Comparison of ENCODE assay signal across 9 mouse cellular contexts in the genomic region with DNA sequence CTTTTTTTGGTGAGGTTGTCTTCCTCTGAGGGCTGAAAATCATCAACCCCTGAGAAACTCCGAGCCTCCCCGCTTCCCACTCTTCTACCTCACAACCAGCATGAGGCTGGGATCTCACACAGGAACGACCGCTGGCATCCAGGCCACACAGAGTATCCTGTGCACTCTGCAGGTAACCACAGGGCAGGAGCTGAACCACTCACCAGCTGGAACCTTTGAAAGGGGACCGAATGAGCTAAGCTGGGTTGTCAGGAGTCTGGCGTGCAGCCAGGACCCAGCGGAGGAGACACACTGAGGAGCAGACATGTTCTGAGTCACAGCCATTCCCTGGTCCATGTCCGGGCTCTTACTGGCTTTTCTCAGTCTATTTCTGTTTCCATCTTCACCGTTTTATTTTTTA. TPM values are rescaled to one million over a fixed set of nuclear protein-coding genes. Genes with fewer than 3 reads are reported as not detected.
DNase-seq lines count a peak whose midpoint lies in the region; ATAC-seq lines count a peak whose summit lies in the region.
"Had no signal": no experiment of that assay in that cellular context is flagged by ENCODE, and none has a peak within 500 bp of the region (broad histone marks: within the 10 kb centered on the region; RNA-seq: fewer than 3 reads in every experiment).

No protein-coding gene starts in this region.

- intact Hi-C loops in left cerebral cortex, postnatal 4 days (cut with DNase I): no loop called here

- no peaks in the 10 kb centered on the region for H3K4me1 ChIP-seq in embryonic facial prominence, embryonic 14.5 days (ENCODE audit: control insufficient read depth, insufficient read depth, low read length)
- H3K4me1 ChIP-seq in embryonic facial prominence, embryonic 10.5 days: peaks cover 8% of the 10 kb centered on the region; the same call in 1 of the 2 replicates
- peaks cover 15% of the 10 kb centered on the region for H3K4me1 ChIP-seq in midbrain, embryonic 12.5 days
- H3K4me1 ChIP-seq in midbrain, embryonic 10.5 days: no peaks in the 10 kb centered on the region

- peaks cover 3% of the 10 kb centered on the region; the same call in 1 of the 2 replicates for H3K36me3 ChIP-seq in embryonic facial prominence, embryonic 14.5 days (ENCODE audit: control insufficient read depth, insufficient read depth, low read length)
- peaks cover 8% of the 10 kb centered on the region for H3K36me3 ChIP-seq in embryonic facial prominence, embryonic 10.5 days (replicated peaks)
- H3K36me3 ChIP-seq in midbrain, embryonic 12.5 days: 0 out of 2 replicates have a peak, but pooled peaks cover 2% of the 10 kb centered on the region
- peaks cover 5% of the 10 kb centered on the region; the same call in 1 of the 2 replicates for H3K36me3 ChIP-seq in midbrain, embryonic 10.5 days

- peak; percentile 64 for DNase-seq in embryonic facial prominence, embryonic 14.5 days (ENCODE audit: low spot score)
- DNase-seq in embryonic facial prominence, embryonic 10.5 days (ENCODE audit: low spot score): no peak
- no peak for DNase-seq in midbrain, embryonic 10.5 days (ENCODE audit: low spot score)
- peak; percentile 69 to 74 for DNase-seq in frontal cortex, postnatal 36 days (ENCODE audit: low spot score in 2 of 2)
- DNase-seq in left cerebral cortex, postnatal 4 days: peak; percentile 91
- DNase-seq in gastrocnemius, adult 8-10 months (ENCODE audit: low spot score in 2 of 2): no peak
- DNase-seq in gastrocnemius, adult 18-20 months (ENCODE audit: low spot score): no peak

- no peak overlapping the region for H3K9ac ChIP-seq in embryonic facial prominence, embryonic 14.5 days (ENCODE audit: low read depth, low read length)
- no peak overlapping the region for H3K9ac ChIP-seq in midbrain, embryonic 12.5 days (replicated peaks)

- no peaks in the 10 kb centered on the region for H3K27me3 ChIP-seq in embryonic facial prominence, embryonic 14.5 days (replicated peaks; ENCODE audit: control insufficient read depth, insufficient read depth, low read length)
- H3K27me3 ChIP-seq in embryonic facial prominence, embryonic 10.5 days (replicated peaks; ENCODE audit: low read depth, poor library complexity, severe bottlenecking): no peaks in the 10 kb centered on the region
- H3K27me3 ChIP-seq in midbrain, embryonic 12.5 days: no peaks in the 10 kb centered on the region
- no peaks in the 10 kb centered on the region for H3K27me3 ChIP-seq in midbrain, embryonic 10.5 days (ENCODE audit: low read depth, poor library complexity, severe bottlenecking)

- ATAC-seq in embryonic facial prominence, embryonic 14.5 days (ENCODE audit: low read depth): peak; percentile 69
- ATAC-seq in midbrain, embryonic 12.5 days (ENCODE audit: low FRiP score, low read depth): no peak

- no peak overlapping the region for H3K4me2 ChIP-seq in embryonic facial prominence, embryonic 14.5 days (ENCODE audit: low read depth, low read length)
- H3K4me2 ChIP-seq in midbrain, embryonic 12.5 days (replicated peaks): no peak overlapping the region

- no peak overlapping the region for H3K27ac ChIP-seq in embryonic facial prominence, embryonic 14.5 days (replicated peaks; ENCODE audit: low read depth, low read length)
- H3K27ac ChIP-seq in embryonic facial prominence, embryonic 10.5 days (replicated peaks): no peak overlapping the region
- H3K27ac ChIP-seq in midbrain, embryonic 12.5 days (replicated peaks): 0 out of 2 replicates have a peak overlapping the region, but pooled peaks have one; percentile 1
- no peak overlapping the region for H3K27ac ChIP-seq in midbrain, embryonic 10.5 days (replicated peaks)

- H3K9me3 ChIP-seq in embryonic facial prominence, embryonic 14.5 days (ENCODE audit: control insufficient read depth, low read length): peaks cover 6% of the 10 kb centered on the region
- H3K9me3 ChIP-seq in embryonic facial prominence, embryonic 10.5 days: peaks cover 9% of the 10 kb centered on the region
- H3K9me3 ChIP-seq in midbrain, embryonic 12.5 days: no peaks in the 10 kb centered on the region
- peaks cover 9% of the 10 kb centered on the region; the same call in 1 of the 2 replicates for H3K9me3 ChIP-seq in midbrain, embryonic 10.5 days (replicated peaks)

- no peak overlapping the region for H3K4me3 ChIP-seq in embryonic facial prominence, embryonic 14.5 days (ENCODE audit: low read depth, low read length)
- H3K4me3 ChIP-seq in embryonic facial prominence, embryonic 10.5 days: no peak overlapping the region
- no peak overlapping the region for H3K4me3 ChIP-seq in midbrain, embryonic 12.5 days
- no peak overlapping the region for H3K4me3 ChIP-seq in midbrain, embryonic 10.5 days

- WGBS in embryonic facial prominence, embryonic 14.5 days: 48% methylated on average over 9 of the region's 9 CpGs
- WGBS in embryonic facial prominence, embryonic 10.5 days: 78% methylated on average over 9 of the region's 9 CpGs
- whole genome bisulfite sequencing in midbrain, embryonic 12.5 days: 73% methylated on average over 9 of the region's 9 CpGs
- 77% methylated on average over 9 of the region's 9 CpGs for WGBS in midbrain, embryonic 10.5 days

RNA-seq across cellular contexts. Expression of a gene that starts 38.9 kb away (rescaled TPM):
- polyA plus RNA-seq in embryonic facial prominence, embryonic 14.5 days (2014; fragmentation: Nextera tagmentation; extraction: Ambion mirVana): 18.6 and 22.2 TPM in 2 replicates
- 6.2 and 6.6 TPM in 2 replicates for polyA plus RNA-seq in embryonic facial prominence, embryonic 10.5 days (2016; fragmentation: Nextera tagmentation; extraction: Ambion mirVana)
- 44.6 and 48.1 TPM in 2 replicates for polyA plus RNA-seq in midbrain, embryonic 12.5 days (2016; fragmentation: Nextera tagmentation; extraction: Ambion mirVana)
- polyA plus RNA-seq in midbrain, embryonic 10.5 days (2016; fragmentation: Nextera tagmentation; extraction: Ambion mirVana): 14.5 and 23.7 TPM in 2 replicates
- total RNA-seq in left cerebral cortex, postnatal 4 days (2021): 100 to 1,000 TPM; 105 to 113 TPM
- not detected for total RNA-seq in gastrocnemius, adult 8-10 months (2022)
- not detected for total RNA-seq in gastrocnemius, adult 18-20 months (2021)
- total RNA-seq: neutrophil, adult 5-6 weeks had no signal

Comparison
In these comparisons a context has a peak if more than half of its experiments do, and no peak if none do; other contexts are left out.
1. DNase-seq: peak in embryonic facial prominence, embryonic 14.5 days (single experiment), frontal cortex, postnatal 36 days (2 of 2) and left cerebral cortex, postnatal 4 days (single experiment); none in embryonic facial prominence, embryonic 10.5 days (single experiment), midbrain, embryonic 10.5 days (single experiment), gastrocnemius, adult 8-10 months (0 of 2) and gastrocnemius, adult 18-20 months (single experiment).